Mouse (Mus musculus): ENCODE measurements around the gene Tgfbr1. TPM values are rescaled to one million over a fixed set of nuclear protein-coding genes. Genes with fewer than 3 reads are reported as not detected.
A peak's percentile ranks its signal among the peaks of the same experiment; 100 is the strongest.
"Not testable (repeated sequence)": the region's sequence is repeated elsewhere in the genome, so short reads cannot be mapped to it uniquely, and the experiment has no call there.

The Tgfbr1 gene
- polyA plus RNA-seq, 1 experiment from 2014 or later, result 24.3 TPM

DNA sequence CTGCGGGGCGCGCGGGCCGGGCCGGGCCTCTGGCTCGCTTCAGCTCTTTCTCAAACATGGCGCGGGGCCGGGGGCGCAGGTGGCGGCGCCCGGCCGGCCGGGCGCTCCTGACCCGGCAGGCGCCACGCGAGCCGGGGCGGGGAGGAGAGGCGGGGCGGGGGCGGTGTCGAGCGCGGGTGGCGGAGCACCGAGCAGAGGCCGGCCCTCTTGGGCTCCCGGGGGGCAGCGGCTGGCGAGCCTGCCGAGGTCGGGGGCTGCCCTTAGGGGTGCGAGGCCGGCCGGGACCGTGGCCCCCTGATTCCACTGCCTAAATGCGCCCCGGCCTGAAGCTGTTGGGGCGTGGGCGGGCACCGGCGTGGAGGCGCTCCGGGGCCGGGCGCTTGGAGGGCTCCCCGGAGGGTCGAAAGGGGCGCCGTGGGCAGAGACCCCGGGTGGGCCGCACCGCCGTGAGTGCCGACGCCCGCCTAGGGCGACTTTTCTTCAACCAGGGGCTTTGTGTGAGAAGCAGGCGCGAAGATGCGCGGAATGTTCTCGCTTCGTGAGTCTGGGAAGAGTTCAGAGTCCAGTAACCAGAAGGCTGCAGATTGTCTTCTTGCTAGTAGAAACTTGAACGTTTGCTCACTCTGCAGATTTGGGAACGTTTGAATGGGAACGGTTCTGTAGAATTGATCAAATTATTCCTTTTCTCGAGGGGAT, 542 bp downstream of the Tgfbr1 start:
- H3K27me3 ChIP-seq (replicated peaks; ENCODE audit: control insufficient read depth, insufficient read depth, low read length), result no peaks in the 10 kb centered on the region; the same call in 1 of the 2 replicates
- WGBS, result 1% methylated on average over 65 of the region's 73 CpGs
- H3K9me3 ChIP-seq (ENCODE audit: control insufficient read depth, low read length), result no peaks in the 10 kb centered on the region
- H3K9ac ChIP-seq (ENCODE audit: low read depth, low read length), result peak overlapping the region; percentile 78
- peak overlapping the region; percentile 99 for H3K4me2 ChIP-seq
- H3K4me1 ChIP-seq (replicated peaks; ENCODE audit: control insufficient read depth, insufficient read depth, low read length), result peaks cover 5% of the 10 kb centered on the region; the same call in 1 of the 2 replicates
- peak overlapping the region; percentile 67 for H3K27ac ChIP-seq (ENCODE audit: low read depth, low read length)
- H3K4me3 ChIP-seq (ENCODE audit: low read depth, low read length), result peak overlapping the region; percentile 90
- ATAC-seq (replicated peaks; ENCODE audit: low FRiP score) (peak; percentile 71), DNase-seq (ENCODE audit: low spot score) (no peak)
- no peaks in the 10 kb centered on the region for H3K36me3 ChIP-seq (ENCODE audit: control insufficient read depth, insufficient read depth, low read length)

DNA sequence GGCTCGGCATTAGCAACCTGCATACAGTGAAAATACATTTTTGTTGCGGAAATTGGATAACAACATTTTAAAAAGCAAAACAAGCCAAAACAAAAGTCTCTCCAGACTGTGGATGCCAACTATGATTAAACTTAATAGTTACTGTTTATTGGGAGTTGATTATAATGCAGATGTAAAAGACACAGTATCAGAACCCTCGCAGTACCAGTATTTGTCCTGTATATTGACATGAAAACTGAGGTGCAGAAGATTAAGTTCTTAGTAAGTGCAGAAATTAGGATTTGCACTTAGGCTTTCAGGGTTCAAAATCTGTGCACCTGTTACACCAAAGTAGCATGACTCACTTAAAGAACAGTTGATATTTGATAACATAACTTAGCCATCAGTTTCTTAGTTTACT, 1.3 kb downstream of the Tgfbr1 start:
- H3K27me3 ChIP-seq (replicated peaks; ENCODE audit: control insufficient read depth, insufficient read depth, low read length), result no peaks in the 10 kb centered on the region; the same call in 1 of the 2 replicates
- no peaks in the 10 kb centered on the region for H3K9me3 ChIP-seq (ENCODE audit: control insufficient read depth, low read length)
- ATAC-seq (replicated peaks; ENCODE audit: low FRiP score) (no peak), DNase-seq (ENCODE audit: low spot score) (no peak)
- peaks cover 5% of the 10 kb centered on the region; the same call in 1 of the 2 replicates for H3K4me1 ChIP-seq (replicated peaks; ENCODE audit: control insufficient read depth, insufficient read depth, low read length)
- 49% methylated on average over 3 of the region's 3 CpGs for WGBS
- H3K36me3 ChIP-seq (ENCODE audit: control insufficient read depth, insufficient read depth, low read length), result no peaks in the 10 kb centered on the region
- H3K27ac ChIP-seq (ENCODE audit: low read depth, low read length), result no peak overlapping the region
- peak overlapping the region; percentile 78 for H3K9ac ChIP-seq (ENCODE audit: low read depth, low read length)
- H3K4me3 ChIP-seq (ENCODE audit: low read depth, low read length), result peak overlapping the region; percentile 90
- peak overlapping the region; percentile 99 for H3K4me2 ChIP-seq

DNA sequence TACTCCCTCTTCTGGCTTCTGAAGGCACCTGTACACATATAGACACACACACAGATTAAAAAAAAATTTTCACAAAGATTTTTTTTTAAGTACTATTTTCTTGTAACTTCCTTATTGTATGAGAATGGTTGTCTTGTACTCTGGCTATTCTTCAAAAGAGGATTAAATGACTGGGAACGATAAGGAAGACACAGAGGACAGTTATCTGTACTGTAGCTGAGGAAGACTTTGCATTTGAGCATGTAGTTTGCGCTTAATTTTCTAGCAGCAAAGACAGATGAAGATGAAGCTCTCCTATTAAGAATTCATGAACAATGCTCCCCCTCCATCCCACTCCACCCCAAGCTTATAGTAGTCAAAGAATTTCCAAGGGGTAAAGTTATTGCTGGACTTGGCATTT, 9.6 kb downstream of the Tgfbr1 start:
- H3K27me3 ChIP-seq (replicated peaks; ENCODE audit: control insufficient read depth, insufficient read depth, low read length), result no peaks in the 10 kb centered on the region
- no peaks in the 10 kb centered on the region for H3K9me3 ChIP-seq (ENCODE audit: control insufficient read depth, low read length)
- ATAC-seq (replicated peaks; ENCODE audit: low FRiP score) (no peak), DNase-seq (ENCODE audit: low spot score) (no peak)
- WGBS, result 92% methylated on average over 2 of the region's 2 CpGs
- no peak overlapping the region for H3K9ac ChIP-seq (ENCODE audit: low read depth, low read length)
- H3K4me3 ChIP-seq (ENCODE audit: low read depth, low read length), result no peak overlapping the region
- H3K4me1 ChIP-seq (replicated peaks; ENCODE audit: control insufficient read depth, insufficient read depth, low read length), result no peaks in the 10 kb centered on the region; the same call in 1 of the 2 replicates
- no peaks in the 10 kb centered on the region for H3K36me3 ChIP-seq (ENCODE audit: control insufficient read depth, insufficient read depth, low read length)
- H3K27ac ChIP-seq (ENCODE audit: low read depth, low read length), result no peak overlapping the region
- no peak overlapping the region for H3K4me2 ChIP-seq

DNA sequence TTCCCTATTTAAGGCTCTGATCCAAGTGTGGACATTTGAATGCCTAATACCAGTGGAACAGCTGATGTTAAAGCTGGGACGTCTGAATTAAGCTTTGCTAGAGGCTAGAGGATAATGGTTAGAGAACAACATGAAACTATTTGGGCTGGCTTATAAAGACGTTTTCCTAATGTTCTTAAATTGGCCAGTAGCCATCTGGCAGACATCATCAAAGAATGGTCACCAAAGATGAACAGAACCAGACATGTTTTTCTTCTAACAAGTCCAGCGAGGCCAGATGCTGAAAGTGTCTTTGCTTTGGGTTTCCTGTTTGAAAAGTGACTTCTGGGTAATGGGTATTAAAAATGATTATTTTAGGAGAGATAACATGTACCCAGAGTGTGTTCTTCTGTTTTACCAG, 10.1 kb downstream of the Tgfbr1 start:
- Histone ChIP-seq H3K4me2 (no peak overlapping the region), H3K9me3 (ENCODE audit: control insufficient read depth, low read length) (no peaks in the 10 kb centered on the region), H3K36me3 (ENCODE audit: control insufficient read depth, insufficient read depth, low read length) (no peaks in the 10 kb centered on the region), H3K27ac (ENCODE audit: low read depth, low read length) (no peak overlapping the region), H3K4me1 (replicated peaks; ENCODE audit: control insufficient read depth, insufficient read depth, low read length) (no peaks in the 10 kb centered on the region; the same call in 1 of the 2 replicates), H3K9ac (ENCODE audit: low read depth, low read length) (no peak overlapping the region), H3K4me3 (ENCODE audit: low read depth, low read length) (no peak overlapping the region), H3K27me3 (replicated peaks; ENCODE audit: control insufficient read depth, insufficient read depth, low read length) (no peaks in the 10 kb centered on the region)
- DNase-seq (ENCODE audit: low spot score) (no peak), ATAC-seq (replicated peaks; ENCODE audit: low FRiP score) (no peak)
- 69% methylated on average over 3 of the region's 3 CpGs for WGBS

DNA sequence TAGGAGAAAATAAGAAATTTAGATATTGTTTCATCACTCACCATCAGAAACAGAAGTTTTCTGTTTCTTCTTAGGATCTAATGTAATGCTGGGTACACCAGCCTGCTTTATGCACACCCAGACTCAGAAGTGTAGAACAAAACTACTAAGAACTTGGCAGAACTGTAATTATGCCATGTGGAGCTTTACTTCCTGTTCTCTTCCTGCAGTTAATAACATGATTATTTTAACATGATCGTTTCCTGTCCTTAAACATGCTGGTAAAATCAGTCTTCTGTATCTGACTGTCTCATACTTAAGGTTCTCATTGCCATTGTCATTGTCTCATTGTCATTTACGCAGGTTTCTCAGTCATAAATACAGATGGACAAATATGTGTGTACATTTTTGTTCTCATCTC, 15.7 kb downstream of the Tgfbr1 start:
- no peak overlapping the region for H3K27ac ChIP-seq (ENCODE audit: low read depth, low read length)
- H3K4me1 ChIP-seq (replicated peaks; ENCODE audit: control insufficient read depth, insufficient read depth, low read length), result no peaks in the 10 kb centered on the region
- no peaks in the 10 kb centered on the region for H3K9me3 ChIP-seq (ENCODE audit: control insufficient read depth, low read length)
- WGBS, result 72% methylated on average over 2 of the region's 2 CpGs
- no peak for ATAC-seq (replicated peaks; ENCODE audit: low FRiP score)
- no peak overlapping the region for H3K4me2 ChIP-seq
- no peaks in the 10 kb centered on the region for H3K36me3 ChIP-seq (ENCODE audit: control insufficient read depth, insufficient read depth, low read length)
- no peak overlapping the region for H3K9ac ChIP-seq (ENCODE audit: low read depth, low read length)
- DNase-seq (ENCODE audit: low spot score), result no peak
- H3K4me3 ChIP-seq (ENCODE audit: low read depth, low read length), result no peak overlapping the region
- H3K27me3 ChIP-seq (replicated peaks; ENCODE audit: control insufficient read depth, insufficient read depth, low read length), result no peaks in the 10 kb centered on the region

DNA sequence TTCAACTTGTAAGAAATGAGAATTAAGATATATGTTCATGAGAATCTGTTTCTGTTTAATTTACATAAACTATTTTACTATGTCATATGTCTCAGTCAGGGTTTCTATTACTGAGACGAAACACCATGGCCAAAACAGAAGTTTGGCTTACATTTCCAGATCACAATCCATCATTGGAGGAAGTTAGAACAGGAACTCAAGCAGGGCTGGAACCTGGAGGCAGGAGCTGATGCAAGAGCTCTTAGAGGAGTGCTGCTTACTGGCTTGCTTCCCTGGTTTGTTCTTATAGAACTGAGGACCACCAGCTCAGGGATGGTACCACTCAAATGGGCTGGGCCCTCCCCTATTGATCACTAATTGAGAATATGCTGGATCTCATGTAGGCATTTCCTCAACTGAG, 25.7 kb downstream of the Tgfbr1 start:
- no peak overlapping the region for H3K9ac ChIP-seq (ENCODE audit: low read depth, low read length)
- no peaks in the 10 kb centered on the region for H3K9me3 ChIP-seq (ENCODE audit: control insufficient read depth, low read length)
- DNase-seq (ENCODE audit: low spot score), result no peak
- H3K27ac ChIP-seq (ENCODE audit: low read depth, low read length), result no peak overlapping the region
- WGBS, result 49% methylated on average over 1 of the region's 1 CpGs
- no peak overlapping the region for H3K4me2 ChIP-seq
- no peaks in the 10 kb centered on the region for H3K36me3 ChIP-seq (ENCODE audit: control insufficient read depth, insufficient read depth, low read length)
- H3K4me1 ChIP-seq (replicated peaks; ENCODE audit: control insufficient read depth, insufficient read depth, low read length), result no peaks in the 10 kb centered on the region
- no peaks in the 10 kb centered on the region for H3K27me3 ChIP-seq (replicated peaks; ENCODE audit: control insufficient read depth, insufficient read depth, low read length)
- no peak for ATAC-seq (replicated peaks; ENCODE audit: low FRiP score)
- no peak overlapping the region for H3K4me3 ChIP-seq (ENCODE audit: low read depth, low read length)

DNA sequence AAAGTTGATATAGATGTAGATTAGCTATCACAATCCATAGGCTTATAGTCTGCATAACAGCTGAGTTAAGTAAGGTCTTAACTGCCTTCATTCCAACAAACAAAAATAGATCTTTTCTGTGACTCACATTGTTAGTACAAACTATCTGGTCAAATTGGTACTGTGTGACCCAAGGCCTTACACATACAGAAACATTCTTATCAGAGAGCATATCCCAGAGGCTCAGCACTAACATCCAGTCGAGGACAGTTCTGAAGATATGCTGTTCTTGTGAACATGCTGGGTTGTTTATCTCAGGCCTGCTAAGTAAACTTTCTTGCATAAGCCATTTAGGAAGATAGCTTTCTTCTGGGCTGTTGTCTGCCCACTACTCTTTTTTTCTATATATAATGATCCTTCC, 29.4 kb downstream of the Tgfbr1 start:
- ATAC-seq (replicated peaks; ENCODE audit: low FRiP score) (no peak), DNase-seq (ENCODE audit: low spot score) (no peak)
- Histone ChIP-seq H3K27me3 (replicated peaks; ENCODE audit: control insufficient read depth, insufficient read depth, low read length) (no peaks in the 10 kb centered on the region), H3K36me3 (ENCODE audit: control insufficient read depth, insufficient read depth, low read length) (peaks cover 4% of the 10 kb centered on the region; the same call in 1 of the 2 replicates), H3K27ac (ENCODE audit: low read depth, low read length) (no peak overlapping the region), H3K4me3 (ENCODE audit: low read depth, low read length) (no peak overlapping the region), H3K4me1 (replicated peaks; ENCODE audit: control insufficient read depth, insufficient read depth, low read length) (no peaks in the 10 kb centered on the region), H3K9ac (ENCODE audit: low read depth, low read length) (no peak overlapping the region), H3K4me2 (no peak overlapping the region), H3K9me3 (ENCODE audit: control insufficient read depth, low read length) (no peaks in the 10 kb centered on the region)
- WGBS, result 28% methylated on average over 1 of the region's 1 CpGs

DNA sequence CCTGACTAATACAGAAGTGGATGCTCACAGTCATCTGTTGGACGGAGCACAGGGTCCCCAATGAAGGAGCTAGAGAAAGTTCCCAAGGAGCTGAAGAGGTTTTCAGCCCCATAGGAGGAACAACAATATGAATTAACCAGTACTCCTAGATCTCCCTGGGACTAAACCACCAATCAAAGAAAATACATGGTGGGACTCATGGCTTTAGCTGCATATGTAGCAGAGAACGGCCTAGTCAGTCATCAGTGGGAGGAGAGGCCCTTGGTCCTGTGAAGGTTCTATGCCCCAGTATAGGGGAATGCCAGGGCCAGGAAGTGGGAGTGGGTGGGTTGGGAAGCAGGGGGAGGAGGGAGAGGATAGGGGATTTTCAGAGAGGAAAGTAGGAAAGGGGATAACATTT, 38.9 kb downstream of the Tgfbr1 start:
- WGBS, result 96% methylated on average over 2 of the region's 2 CpGs
- H3K4me2 ChIP-seq; H3K27me3 ChIP-seq (replicated peaks; ENCODE audit: control insufficient read depth, insufficient read depth, low read length); H3K4me1 ChIP-seq (replicated peaks; ENCODE audit: control insufficient read depth, insufficient read depth, low read length); H3K4me3 ChIP-seq (ENCODE audit: low read depth, low read length); H3K9me3 ChIP-seq (ENCODE audit: control insufficient read depth, low read length); H3K9ac ChIP-seq (ENCODE audit: low read depth, low read length); ATAC-seq (replicated peaks; ENCODE audit: low FRiP score); H3K36me3 ChIP-seq (ENCODE audit: control insufficient read depth, insufficient read depth, low read length); H3K27ac ChIP-seq (ENCODE audit: low read depth, low read length); DNase-seq (ENCODE audit: low spot score): not testable (repeated sequence)

DNA sequence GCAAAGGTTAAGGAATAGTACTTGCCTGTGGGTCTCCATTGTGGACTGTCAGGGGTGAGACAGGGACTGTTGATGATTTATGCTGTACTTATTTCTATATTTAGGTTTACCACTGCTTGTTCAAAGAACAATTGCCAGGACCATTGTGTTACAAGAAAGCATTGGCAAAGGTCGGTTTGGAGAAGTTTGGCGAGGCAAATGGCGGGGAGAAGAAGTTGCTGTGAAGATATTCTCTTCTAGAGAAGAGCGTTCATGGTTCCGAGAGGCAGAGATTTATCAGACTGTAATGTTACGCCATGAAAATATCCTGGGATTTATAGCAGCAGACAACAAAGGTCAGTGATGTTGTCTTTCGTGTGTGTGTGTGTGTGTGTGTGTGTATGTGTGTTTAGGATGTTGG, 43.2 kb downstream of the Tgfbr1 start:
- no peak overlapping the region for H3K9ac ChIP-seq (ENCODE audit: low read depth, low read length)

More for the DNA sequence above, 43.2 kb downstream of the Tgfbr1 start:
- no peak overlapping the region for H3K4me3 ChIP-seq (ENCODE audit: low read depth, low read length)
- 0 out of 2 replicates have a peak, but pooled peaks cover 3% of the 10 kb centered on the region for H3K4me1 ChIP-seq (replicated peaks; ENCODE audit: control insufficient read depth, insufficient read depth, low read length)
- no peaks in the 10 kb centered on the region for H3K9me3 ChIP-seq (ENCODE audit: control insufficient read depth, low read length)
- H3K36me3 ChIP-seq (ENCODE audit: control insufficient read depth, insufficient read depth, low read length), result peaks cover 3% of the 10 kb centered on the region; the same call in 1 of the 2 replicates
- no peak overlapping the region for H3K27ac ChIP-seq (ENCODE audit: low read depth, low read length)
- no peak for DNase-seq (ENCODE audit: low spot score)
- 89% methylated on average over 7 of the region's 7 CpGs for WGBS
- no peak overlapping the region for H3K4me2 ChIP-seq
- H3K27me3 ChIP-seq (replicated peaks; ENCODE audit: control insufficient read depth, insufficient read depth, low read length), result no peaks in the 10 kb centered on the region
- no peak for ATAC-seq (replicated peaks; ENCODE audit: low FRiP score)
